26 mouse cellular contexts compared by ENCODE assay signal in the genomic region with DNA sequence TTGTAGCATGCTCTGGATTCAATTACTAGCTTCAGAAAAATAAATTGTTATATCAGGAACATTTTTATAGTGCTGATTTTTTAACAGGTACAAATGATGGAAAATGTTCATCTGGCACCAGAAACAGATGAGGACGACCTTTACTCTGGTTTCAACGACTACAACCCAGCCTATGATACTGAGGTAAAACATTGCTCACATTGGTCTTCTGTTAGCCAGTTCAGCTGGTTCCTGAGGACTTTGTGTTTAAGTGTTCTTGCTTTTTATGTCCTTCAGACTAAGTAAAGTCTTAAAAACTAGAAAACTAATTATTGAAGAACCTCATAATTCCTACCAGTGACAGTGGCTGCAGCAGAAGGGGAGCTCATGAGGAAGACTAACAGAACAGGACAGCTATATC.
"Had no signal": no experiment of that assay in that cellular context is flagged by ENCODE, and none has a peak within 500 bp of the region (broad histone marks: within the 10 kb centered on the region; RNA-seq: fewer than 3 reads in every experiment).

No protein-coding gene starts in this region.

- H3K27ac ChIP-seq: heart, embryonic 10.5 days; heart, embryonic 13.5 days; heart, embryonic 15.5 days; hindbrain, embryonic 10.5 days; hindbrain, embryonic 12.5 days; hindbrain, embryonic 13.5 days; hindbrain, embryonic 14.5 days; hindbrain, embryonic 15.5 days; hindbrain, postnatal 0 days; intestine, embryonic 15.5 days; kidney, embryonic 15.5 days; kidney, postnatal 0 days; layer of hippocampus, adult 2 months; left cerebral cortex, adult 2 months had no signal

- DNase-seq: heart, postnatal 10 days; heart, postnatal 14 days; heart, postnatal 36 days; heart, postnatal 4 days; kidney, adult 8-10 months; kidney, postnatal 10 days; kidney, postnatal 14 days; kidney, postnatal 25 days; kidney, postnatal 4 days; layer of hippocampus, adult 9-11 months; layer of hippocampus, postnatal 36 days had no signal

- H3K27me3 ChIP-seq: heart, embryonic 12.5 days; heart, embryonic 13.5 days; heart, embryonic 15.5 days; hindbrain, embryonic 12.5 days; hindbrain, embryonic 13.5 days; hindbrain, embryonic 15.5 days; intestine, embryonic 15.5 days; kidney, embryonic 15.5 days had no signal

- H3K36me3 ChIP-seq: heart, embryonic 12.5 days; heart, embryonic 13.5 days; heart, embryonic 15.5 days; hindbrain, embryonic 12.5 days; intestine, embryonic 15.5 days had no signal

- H3K4me3 ChIP-seq: heart, embryonic 10.5 days; heart, embryonic 12.5 days; heart, embryonic 13.5 days; heart, embryonic 15.5 days; hindbrain, embryonic 10.5 days; hindbrain, embryonic 12.5 days; hindbrain, embryonic 13.5 days; hindbrain, embryonic 15.5 days; intestine, embryonic 15.5 days; kidney, embryonic 15.5 days; layer of hippocampus, adult 2 months; left cerebral cortex, adult 2 months had no signal

- H3K4me1 ChIP-seq: heart, embryonic 10.5 days; heart, embryonic 12.5 days; heart, embryonic 13.5 days; heart, embryonic 15.5 days; hindbrain, embryonic 12.5 days; hindbrain, embryonic 15.5 days; intestine, embryonic 15.5 days had no signal
